ENCODE assay signal across 24 mouse cellular contexts in genomic region chr2:164131586-164131985, GRCm38 (mm10). TPM values are rescaled to one million over a fixed set of nuclear protein-coding genes. Genes with fewer than 3 reads are reported as not detected.
"Had no signal": no experiment of that assay in that cellular context is flagged by ENCODE, and none has a peak within 500 bp of the region (broad histone marks: within the 10 kb centered on the region; RNA-seq: fewer than 3 reads in every experiment).

No protein-coding gene starts in this region.

- DNase-seq: lung, adult 18-20 months; lung, postnatal 14 days; lung, postnatal 36 days; right cerebral cortex, postnatal 14 days; thymus, adult 2 months; thymus, postnatal 25 days; thymus, postnatal 4 days had no signal

- H3K36me3 ChIP-seq: lung, embryonic 15.5 days; midbrain, embryonic 15.5 days had no signal

- H3K4me1 ChIP-seq: neural tube, embryonic 12.5 days had no signal

- H3K9ac ChIP-seq: lung, embryonic 15.5 days; midbrain, embryonic 13.5 days; midbrain, embryonic 15.5 days; neural tube, embryonic 12.5 days; stomach, embryonic 15.5 days had no signal

- H3K4me2 ChIP-seq: lung, embryonic 15.5 days; midbrain, embryonic 11.5 days; midbrain, embryonic 13.5 days; midbrain, embryonic 15.5 days; neural tube, embryonic 12.5 days; stomach, embryonic 15.5 days had no signal

- ATAC-seq: lung, postnatal 0 days; midbrain, embryonic 13.5 days; midbrain, embryonic 15.5 days had no signal

- H3K4me3 ChIP-seq: lung, embryonic 15.5 days; megakaryocyte, embryonic 14.5 days; midbrain, embryonic 13.5 days; midbrain, embryonic 15.5 days; neural tube, embryonic 12.5 days; stomach, embryonic 15.5 days had no signal

- H3K9me3 ChIP-seq: lung, embryonic 15.5 days; megakaryocyte, embryonic 14.5 days; midbrain, embryonic 13.5 days; midbrain, embryonic 15.5 days; neural tube, embryonic 12.5 days; stomach, embryonic 15.5 days had no signal

- H3K27me3 ChIP-seq: lung, embryonic 15.5 days; megakaryocyte, embryonic 14.5 days; midbrain, embryonic 13.5 days; midbrain, embryonic 15.5 days; neural tube, embryonic 12.5 days; stomach, embryonic 15.5 days had no signal

- H3K27ac ChIP-seq: lung, embryonic 15.5 days; macrophage; midbrain, embryonic 13.5 days; midbrain, embryonic 15.5 days; neural tube, embryonic 12.5 days; stomach, embryonic 15.5 days; stomach, postnatal 0 days had no signal

RNA-seq across cellular contexts. Expression of gene Kcns1, which starts 39.3 kb away (rescaled TPM):
- total RNA-seq: monocyte, adult 5-6 weeks; neutrophil, adult 5-6 weeks had no signal
- polyA plus RNA-seq: lung, embryonic 15.5 days; lung, postnatal 0 days; macrophage had no signal

RNA-seq across cellular contexts. Expression of gene Wfdc5, which starts 51.0 kb away (rescaled TPM):
- total RNA-seq: megakaryocyte progenitor cell, adult 5-6 weeks; midbrain, postnatal 0 days; monocyte, adult 5-6 weeks; neutrophil, adult 5-6 weeks had no signal
- polyA plus RNA-seq: lung, embryonic 15.5 days; macrophage; midbrain, embryonic 11.5 days; midbrain, embryonic 13.5 days; midbrain, embryonic 15.5 days; midbrain, postnatal 0 days; neural tube, embryonic 12.5 days; neural tube, embryonic 14.5 days; spleen, adult 2 months; testis, adult 2 months had no signal

RNA-seq across cellular contexts. Expression of gene Wfdc12, which starts 58.8 kb away (rescaled TPM):
- total RNA-seq: megakaryocyte progenitor cell, adult 5-6 weeks; midbrain, postnatal 0 days; monocyte, adult 5-6 weeks; neutrophil, adult 5-6 weeks had no signal
- polyA plus RNA-seq: lung, embryonic 15.5 days; macrophage; midbrain, embryonic 11.5 days; midbrain, embryonic 13.5 days; midbrain, embryonic 15.5 days; midbrain, postnatal 0 days; neural tube, embryonic 12.5 days; neural tube, embryonic 14.5 days; spleen, adult 2 months; stomach, embryonic 15.5 days had no signal
